ENCODE assay signal across 29 mouse cellular contexts in genomic region chr10:25788004-25788403, GRCm38 (mm10).
A peak's percentile ranks its signal among the peaks of the same experiment; 100 is the strongest.
DNase-seq lines count a peak whose midpoint lies in the region; ATAC-seq and TF ChIP-seq lines count a peak whose summit lies in the region.
"Had no signal": no experiment of that assay in that cellular context is flagged by ENCODE, and none has a peak within 500 bp of the region (broad histone marks: within the 10 kb centered on the region; RNA-seq: fewer than 3 reads in every experiment).

No protein-coding gene starts in this region.

- intact Hi-C loops in left cerebral cortex, postnatal 4 days (cut with DNase I): no loop called here

- no peak for TF ChIP-seq CTCF in Patski (IDR thresholded peaks at IDR 0.05)

- H3K4me3 ChIP-seq in heart, embryonic 12.5 days: no peak overlapping the region
- H3K4me3 ChIP-seq: embryonic facial prominence, embryonic 13.5 days; erythroblast, embryonic 14.5 days; forebrain, embryonic 12.5 days; hindbrain, embryonic 13.5 days; kidney, embryonic 15.5 days; left cerebral cortex, adult 2 months; limb, embryonic 13.5 days; midbrain, embryonic 15.5 days had no signal

- in situ Hi-C loops in Patski (cut with MboI; ENCODE audit: low pct_unique_long_range_greater_than_20kb): no loop called here

- H3K36me3 ChIP-seq in heart, embryonic 12.5 days: no peaks in the 10 kb centered on the region
- H3K36me3 ChIP-seq: embryonic facial prominence, embryonic 13.5 days; forebrain, embryonic 12.5 days; hindbrain, embryonic 13.5 days; kidney, embryonic 15.5 days; limb, embryonic 13.5 days; midbrain, embryonic 15.5 days had no signal

- no peak overlapping the region for H3K27ac ChIP-seq in heart, embryonic 12.5 days (ENCODE audit: poor library complexity, severe bottlenecking)
- H3K27ac ChIP-seq: embryonic facial prominence, embryonic 13.5 days; forebrain, embryonic 12.5 days; hindbrain, embryonic 13.5 days; kidney, embryonic 15.5 days; left cerebral cortex, adult 2 months; limb, embryonic 13.5 days; liver, embryonic 14.5 days; midbrain, embryonic 15.5 days had no signal

- POLR2A ChIA-PET in Patski (lab: Charles Lee): no interaction called here

- WGBS in heart, embryonic 12.5 days: 42% methylated on average over 4 of the region's 4 CpGs

- ATAC-seq in Patski: peak; percentile 65
- no peak for ATAC-seq in heart, embryonic 12.5 days (ENCODE audit: insufficient number of reproducible peaks, low FRiP score)
- ATAC-seq: forebrain, postnatal 0 days; intestine, postnatal 0 days; midbrain, embryonic 15.5 days had no signal

- no peak overlapping the region for H3K9ac ChIP-seq in heart, embryonic 12.5 days
- H3K9ac ChIP-seq: embryonic facial prominence, embryonic 13.5 days; forebrain, embryonic 12.5 days; forebrain, postnatal 0 days; hindbrain, embryonic 13.5 days; kidney, embryonic 15.5 days; limb, embryonic 13.5 days; liver, embryonic 14.5 days; lung, embryonic 14.5 days; midbrain, embryonic 15.5 days had no signal

- H3K4me1 ChIP-seq in heart, embryonic 12.5 days (replicated peaks): peaks cover 5% of the 10 kb centered on the region
- H3K4me1 ChIP-seq: embryonic facial prominence, embryonic 13.5 days; forebrain, embryonic 12.5 days; hindbrain, embryonic 13.5 days; kidney, embryonic 15.5 days; limb, embryonic 13.5 days; midbrain, embryonic 15.5 days had no signal

- no peak overlapping the region for H3K4me2 ChIP-seq in heart, embryonic 12.5 days
- H3K4me2 ChIP-seq: embryonic facial prominence, embryonic 13.5 days; forebrain, embryonic 12.5 days; heart, embryonic 11.5 days; hindbrain, embryonic 13.5 days; kidney, embryonic 15.5 days; limb, embryonic 13.5 days; lung, embryonic 14.5 days; midbrain, embryonic 15.5 days had no signal

- no peaks in the 10 kb centered on the region for H3K27me3 ChIP-seq in Patski
- H3K27me3 ChIP-seq in heart, embryonic 12.5 days (replicated peaks): no peaks in the 10 kb centered on the region
- H3K27me3 ChIP-seq: embryonic facial prominence, embryonic 13.5 days; forebrain, embryonic 12.5 days; hindbrain, embryonic 13.5 days; kidney, embryonic 15.5 days; limb, embryonic 13.5 days; midbrain, embryonic 15.5 days had no signal

- DNase-seq in heart, adult 11 months: peak; percentile 64
- DNase-seq in heart, adult 9 months (ENCODE audit: low spot score in 2 of 2): no peak
- no peak for DNase-seq in Patski (ENCODE audit: low read depth, low spot score)
- DNase-seq in adrenal gland, postnatal 25 days: peak; percentile 32
- DNase-seq in left cerebral cortex, postnatal 4 days: no peak
- DNase-seq in kidney, adult 8-10 months: no peak
- DNase-seq: cerebellum, adult 18-20 months; cerebellum, postnatal 10 days; forebrain, postnatal 0 days; heart, postnatal 4 days; kidney, postnatal 25 days; lung, embryonic 14.5 days; lung, postnatal 14 days; right cerebral cortex, postnatal 25 days; spleen, adult 18-20 months; thymus, adult 2 months; thymus, postnatal 36 days had no signal

- H3K9me3 ChIP-seq in heart, embryonic 12.5 days (replicated peaks): no peaks in the 10 kb centered on the region
- H3K9me3 ChIP-seq: embryonic facial prominence, embryonic 13.5 days; forebrain, embryonic 12.5 days; hindbrain, embryonic 13.5 days; kidney, embryonic 15.5 days; limb, embryonic 13.5 days; midbrain, embryonic 15.5 days had no signal

- CTCF ChIA-PET in Patski (lab: Charles Lee): no interaction called here

Comparison
In these comparisons a context has a peak if more than half of its experiments do, and no peak if none do; other contexts are left out.
1. DNase-seq: peak in heart, adult 11 months (single experiment) and adrenal gland, postnatal 25 days (single experiment); none in heart, adult 9 months (0 of 2), Patski (single experiment), left cerebral cortex, postnatal 4 days (single experiment) and kidney, adult 8-10 months (0 of 2).